Mouse (Mus musculus): ENCODE data around the gene Tmem234.

The Tmem234 gene

DNA sequence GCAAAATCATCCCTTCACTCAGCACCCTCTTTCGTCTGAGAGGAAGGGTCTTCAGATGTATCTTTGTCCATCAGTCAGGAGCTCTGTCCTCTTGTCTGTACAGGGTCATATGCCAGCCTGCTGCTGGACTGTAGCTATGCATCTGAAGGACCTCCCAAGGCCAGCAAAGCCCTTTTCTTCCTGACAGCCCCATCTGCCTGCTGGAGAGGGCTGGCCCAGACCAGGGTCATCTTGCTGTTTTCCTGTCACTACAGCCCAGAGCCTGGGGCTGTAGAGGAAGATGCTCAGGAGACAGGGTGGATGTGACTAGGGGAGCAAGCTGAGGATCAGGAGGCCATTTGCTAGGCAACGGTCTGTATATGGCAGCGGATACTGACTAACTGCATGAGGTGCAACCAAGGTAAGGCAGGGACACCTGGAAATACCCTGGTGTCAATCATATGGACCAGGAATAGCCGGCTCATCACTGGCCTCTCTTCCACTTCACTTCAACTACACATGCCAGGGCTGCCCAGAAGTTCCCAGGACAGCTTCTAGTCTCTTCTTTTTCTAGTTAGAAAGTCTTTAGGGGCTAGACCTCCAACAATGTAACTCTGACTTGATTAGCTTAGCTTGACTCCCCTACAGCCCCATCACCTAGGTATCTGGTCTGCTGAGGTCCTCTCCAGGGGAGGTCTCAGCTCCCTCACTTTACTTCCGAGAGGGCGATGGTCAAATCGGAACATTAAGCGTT lies 22.5 kb downstream of the Tmem234 start:
- no peak for DNase-seq (ENCODE audit: low spot score)

DNA sequence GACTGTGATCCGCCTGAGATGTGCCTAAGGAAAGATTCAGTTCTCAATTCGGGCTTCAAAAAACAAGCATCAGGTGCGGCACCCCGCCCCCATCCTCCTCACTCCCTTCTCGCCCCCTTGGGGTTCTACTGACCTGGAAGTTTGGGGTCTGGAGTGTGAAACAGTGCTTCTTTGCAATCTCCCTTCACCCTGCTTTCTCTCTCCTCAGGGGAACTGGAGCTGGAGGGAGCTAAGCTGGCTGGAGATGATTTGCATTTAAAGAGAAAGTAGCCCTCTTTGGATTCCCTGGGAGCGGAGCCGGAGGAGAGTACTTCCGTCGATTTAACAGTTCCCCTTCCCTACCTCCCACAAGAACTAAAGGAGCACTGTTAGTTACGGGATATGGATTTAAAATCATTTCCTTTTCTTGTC lies 23.2 kb downstream of the Tmem234 start, which contains the start of gene Ccdc28b:
Ccdc28b (minus strand) TSS at position 267 of the 411 bp plus-strand sequence.
- no peak for DNase-seq (ENCODE audit: low spot score)

DNA sequence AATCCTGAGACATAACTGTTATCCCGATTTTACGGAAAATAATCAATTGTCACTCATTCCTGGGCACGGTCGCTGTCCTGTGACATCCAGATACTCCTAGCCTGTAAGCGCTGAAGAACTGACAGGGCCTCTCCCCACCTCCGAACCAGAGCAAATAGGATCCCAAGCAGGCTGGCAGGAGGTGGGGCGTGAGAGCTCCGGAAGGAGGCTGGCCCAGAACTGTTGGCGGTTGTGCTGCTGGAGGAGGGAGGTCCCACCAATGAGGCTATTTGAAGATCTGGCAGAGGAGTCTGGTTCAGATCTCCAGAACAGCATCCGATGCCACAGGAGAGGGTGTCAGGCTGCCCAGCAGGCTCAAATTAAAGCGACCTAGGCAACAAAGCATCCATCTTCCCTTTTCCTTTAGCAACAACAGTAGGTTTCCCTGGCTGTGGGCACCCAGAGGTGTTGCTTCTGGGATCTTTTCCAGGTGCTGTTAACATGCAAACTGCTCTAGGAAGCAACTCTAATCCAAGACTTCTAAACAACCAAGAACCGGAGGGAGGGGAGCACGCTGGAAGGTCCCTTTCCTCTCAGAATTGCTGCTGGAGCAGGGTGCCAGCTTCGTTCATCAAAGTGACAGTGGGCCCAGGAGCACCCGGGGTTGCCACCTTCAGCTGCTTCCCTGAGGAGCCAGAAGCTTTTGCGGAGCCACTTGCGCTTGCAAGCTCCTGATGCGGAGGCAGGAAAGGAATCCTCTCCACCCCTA lies 24.0 kb downstream of the Tmem234 start:
- peak; percentile 76 for DNase-seq (ENCODE audit: low spot score)

DNA sequence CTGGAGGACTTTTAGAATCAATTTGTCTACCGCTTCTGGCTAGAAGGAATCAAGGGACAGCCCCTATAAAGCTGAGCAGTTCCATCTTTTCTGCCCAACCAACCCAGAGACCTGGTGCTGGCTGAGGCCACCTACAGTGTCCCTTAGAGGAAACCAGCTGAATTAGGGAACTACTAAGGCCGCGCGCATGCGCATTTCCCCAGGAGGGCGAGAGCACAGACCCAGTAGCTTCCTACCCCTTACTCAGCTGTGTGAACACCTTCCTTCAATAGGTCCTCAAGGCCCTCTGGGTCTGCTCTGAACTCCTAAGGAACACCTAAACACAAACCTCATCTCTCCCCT lies 24.5 kb downstream of the Tmem234 start:
- no peak for DNase-seq (ENCODE audit: low spot score)

DNA sequence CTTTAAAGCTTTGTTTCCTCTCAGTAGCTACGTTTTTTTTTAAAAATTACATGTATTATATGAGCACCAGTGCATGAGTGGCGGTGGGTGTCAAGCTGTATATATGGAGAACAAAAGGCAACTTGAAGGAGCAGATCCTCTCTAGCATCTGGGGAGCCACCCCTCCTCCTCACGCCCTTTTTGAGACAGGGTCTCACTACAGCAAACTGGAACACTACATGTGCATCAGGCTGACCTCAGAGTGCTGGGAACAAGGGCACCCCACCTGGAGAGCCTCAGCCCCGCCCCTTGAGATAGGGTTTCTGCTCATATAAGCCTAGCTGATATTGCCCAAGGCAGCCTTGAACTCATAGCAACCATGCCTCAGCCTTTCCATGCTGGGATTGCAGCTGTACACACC lies 25.0 kb downstream of the Tmem234 start:
- no peak for DNase-seq (ENCODE audit: low spot score)

DNA sequence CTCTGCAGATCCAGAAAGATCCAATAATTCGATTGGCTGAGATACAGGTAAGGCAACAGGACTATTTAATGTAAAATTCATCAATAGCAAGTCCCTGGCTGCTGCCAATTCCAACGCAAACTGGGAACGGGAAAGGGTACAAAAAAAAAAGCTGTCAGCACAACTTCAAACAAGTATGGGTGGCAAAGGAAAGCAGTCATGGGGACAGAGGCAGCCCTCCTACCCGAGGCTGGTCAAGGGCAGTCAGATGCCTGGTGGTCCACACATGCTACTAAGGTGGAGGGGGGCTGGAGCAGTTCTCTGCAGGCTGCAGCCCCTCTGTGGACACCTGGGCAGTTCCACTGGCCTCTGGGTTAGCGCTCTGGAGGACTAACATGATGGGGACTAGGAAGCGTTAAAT lies 25.6 kb downstream of the Tmem234 start:
- DNase-seq (ENCODE audit: low spot score): no peak

DNA sequence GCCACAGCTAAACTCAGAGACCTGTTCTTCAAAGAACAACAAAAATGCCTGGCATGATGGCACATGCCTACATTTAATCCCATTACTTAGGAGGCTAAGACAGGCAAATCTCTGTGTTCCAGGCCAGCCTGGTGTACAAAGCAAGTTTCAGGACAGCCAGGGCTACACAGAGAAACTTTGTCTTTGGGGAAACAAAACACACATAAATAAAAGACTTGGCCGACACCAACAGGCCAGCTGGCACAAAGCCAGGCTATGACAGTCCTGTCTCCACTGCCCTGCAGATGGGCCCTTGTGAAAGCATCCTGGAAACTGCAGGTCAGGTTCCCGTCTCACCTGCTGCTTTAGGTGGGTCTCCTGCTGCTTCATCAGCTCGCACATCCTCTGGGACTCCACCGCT lies 30.5 kb downstream of the Tmem234 start:
- no peak for DNase-seq (ENCODE audit: low spot score)

DNA sequence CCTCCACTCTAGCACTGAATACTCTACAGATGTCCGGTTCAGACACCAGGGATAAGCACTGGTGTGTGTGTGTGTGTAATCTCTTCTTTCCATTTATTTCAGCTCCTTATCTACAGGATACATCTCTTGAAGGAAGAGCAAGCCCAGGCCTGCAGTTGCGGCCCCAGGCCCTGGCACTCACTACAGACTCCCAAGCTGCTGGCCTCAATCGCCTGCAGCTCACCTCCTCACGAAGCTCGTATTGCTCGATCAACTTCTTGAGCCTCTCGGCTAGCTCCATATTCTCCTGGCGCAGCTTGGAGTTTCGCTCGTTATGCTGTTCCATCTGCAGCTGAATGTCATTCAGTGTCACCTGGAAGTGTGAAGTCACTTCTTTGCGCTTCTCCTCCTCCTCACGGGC lies 31.4 kb downstream of the Tmem234 start:
- no peak for DNase-seq (ENCODE audit: low spot score)

DNA sequence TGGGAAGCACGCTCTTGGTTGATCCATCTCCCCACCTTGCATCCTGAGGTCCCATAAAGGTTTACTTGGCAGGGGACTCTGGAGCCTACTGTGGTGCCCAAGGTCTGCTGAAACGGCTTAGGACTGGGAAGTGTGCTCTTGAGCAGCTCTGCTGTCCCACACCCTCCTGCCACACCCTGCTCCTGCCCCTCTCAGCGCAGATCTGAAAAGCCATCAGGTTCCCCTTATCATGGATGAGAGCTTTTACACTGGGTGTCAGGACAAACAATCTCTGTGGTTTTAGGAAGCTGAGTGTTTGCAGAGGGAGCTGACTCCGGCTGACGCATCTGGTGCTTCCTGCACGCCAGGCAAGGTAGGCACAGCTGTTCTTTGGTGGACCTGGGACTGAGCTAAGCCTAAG lies 33.4 kb downstream of the Tmem234 start:
- DNase-seq (ENCODE audit: low spot score): no peak

DNA sequence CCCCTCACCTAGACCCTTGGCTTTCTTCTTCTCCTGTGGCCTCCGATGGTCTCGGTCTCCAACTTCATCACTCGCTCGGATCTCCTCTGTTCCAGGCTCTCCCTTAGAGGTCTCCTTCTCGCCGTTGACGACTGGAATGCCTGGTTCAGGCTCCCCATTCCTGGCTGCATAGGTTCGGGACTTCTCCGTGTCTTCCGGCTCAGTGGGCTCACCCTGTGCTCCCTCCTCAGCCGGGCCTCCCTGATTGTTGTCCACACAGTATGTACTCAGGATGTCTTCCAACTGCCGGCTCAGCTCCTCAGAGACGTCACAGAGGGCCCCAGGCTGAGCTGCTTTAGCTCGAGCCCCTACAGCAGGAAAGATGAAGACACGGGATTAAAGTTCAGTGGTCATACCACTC lies 38.8 kb downstream of the Tmem234 start:
- no peak for DNase-seq (ENCODE audit: low spot score)

DNA sequence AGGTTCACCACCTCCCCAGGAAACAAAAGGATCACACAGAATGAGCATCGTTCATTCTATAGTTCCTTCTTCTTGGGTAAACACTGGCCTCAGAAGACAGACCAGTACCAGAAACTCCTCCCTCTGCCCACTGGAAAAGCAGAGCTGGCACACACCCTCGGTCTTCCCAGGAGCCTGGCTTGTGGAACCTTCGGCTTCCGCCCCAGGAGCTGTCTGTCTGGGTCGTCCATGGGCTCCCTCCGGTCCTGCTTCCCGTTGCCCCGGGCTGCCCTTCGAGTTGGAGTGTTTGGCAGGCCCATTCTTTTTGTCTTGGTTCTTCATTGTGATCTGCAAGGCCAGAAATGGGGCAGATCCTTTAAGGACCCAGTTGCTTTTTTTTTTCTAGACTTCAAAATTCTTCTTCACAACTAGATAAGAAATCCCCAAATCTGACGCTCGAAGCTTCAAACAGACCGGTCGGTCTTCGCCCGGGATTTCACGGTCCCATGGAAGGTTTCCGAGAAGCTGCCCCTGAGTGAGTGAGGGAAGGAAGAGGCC lies 39.7 kb downstream of the Tmem234 start:
- peak; percentile 49 for DNase-seq (ENCODE audit: low spot score)

DNA sequence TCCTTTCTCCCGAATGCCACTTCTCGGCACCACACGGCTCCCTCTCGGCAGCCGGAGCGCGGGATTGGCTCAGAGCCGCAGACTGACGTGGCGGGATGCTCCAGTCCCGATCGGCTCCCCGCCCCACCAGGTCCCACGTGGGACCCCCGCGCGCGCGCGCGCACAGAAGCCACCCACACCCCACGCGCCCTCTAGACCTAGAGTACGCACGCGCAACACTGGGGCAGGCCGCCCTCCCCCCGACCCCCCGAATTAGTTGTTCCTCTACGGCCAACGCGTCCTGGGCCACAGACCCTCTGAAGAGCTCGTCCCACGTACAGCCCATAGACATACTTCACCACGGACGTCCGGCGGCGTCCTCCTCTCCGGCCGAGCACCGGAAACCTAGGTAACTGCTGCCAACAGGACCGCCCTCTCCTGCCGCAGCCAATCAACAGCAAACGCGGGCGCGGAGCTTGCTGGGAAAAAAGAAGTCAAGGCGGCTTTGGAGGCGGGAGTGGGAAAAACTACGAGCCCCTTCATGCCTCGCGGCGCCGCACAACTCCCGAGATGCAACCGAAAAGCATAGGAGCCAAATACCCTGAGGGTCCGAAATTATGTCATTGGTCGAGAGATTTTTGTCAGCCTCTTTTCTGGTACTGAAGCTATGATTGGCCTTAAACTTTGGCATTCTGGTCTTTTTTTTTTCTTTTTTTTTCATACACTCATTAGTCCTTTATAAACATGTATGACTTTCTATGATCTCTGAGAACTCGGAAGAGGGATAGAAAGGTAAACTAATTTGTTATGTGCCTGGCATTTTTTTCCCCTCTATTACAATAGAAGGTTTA lies 40.4 kb downstream of the Tmem234 start, which contains the start of gene Txlna:
Txlna (minus strand) TSS at position 428 of the 830 bp plus-strand sequence.
- DNase-seq (ENCODE audit: low spot score): peak; percentile 94

DNA sequence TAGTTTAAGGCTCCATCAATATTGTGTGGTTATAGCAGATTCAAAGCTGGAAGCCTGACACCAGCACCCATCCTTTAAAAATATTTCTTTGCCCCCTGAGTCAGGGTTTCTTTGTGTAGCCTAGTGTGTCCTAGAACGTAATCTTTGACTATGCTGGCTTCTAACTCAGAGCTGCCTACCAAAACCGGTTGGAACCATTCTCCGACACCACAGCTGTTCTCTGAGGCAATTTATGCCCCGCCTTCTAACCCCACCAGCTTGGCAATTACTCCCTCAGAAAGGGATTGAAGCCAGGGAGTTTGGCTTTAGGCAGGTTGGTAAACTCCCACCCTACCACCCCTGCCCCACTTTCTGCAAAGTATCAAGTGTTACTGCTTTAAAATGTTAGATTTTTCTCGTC lies 41.3 kb downstream of the Tmem234 start:
- no peak for DNase-seq (ENCODE audit: low spot score)

DNA sequence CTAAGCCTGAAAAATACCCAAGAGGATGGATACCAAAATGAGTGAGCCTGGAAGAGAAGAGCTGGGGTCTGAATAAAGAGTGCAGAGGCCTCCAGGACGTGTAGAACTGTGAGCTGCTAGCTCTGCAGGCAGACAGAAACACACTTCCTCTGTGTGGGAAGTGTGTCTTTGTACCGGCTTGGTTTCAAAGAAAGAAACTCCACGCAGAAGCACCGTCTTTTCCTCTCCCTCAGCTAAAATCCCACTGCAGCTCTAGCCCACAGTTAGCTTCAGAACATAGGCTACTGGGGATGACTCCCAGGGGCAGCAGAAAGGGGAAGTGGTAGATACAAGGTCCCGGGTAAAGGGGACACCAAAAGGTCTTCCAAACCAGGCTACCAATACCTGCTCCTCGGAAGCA lies 44.7 kb downstream of the Tmem234 start:
- no peak for DNase-seq (ENCODE audit: low spot score)

DNA sequence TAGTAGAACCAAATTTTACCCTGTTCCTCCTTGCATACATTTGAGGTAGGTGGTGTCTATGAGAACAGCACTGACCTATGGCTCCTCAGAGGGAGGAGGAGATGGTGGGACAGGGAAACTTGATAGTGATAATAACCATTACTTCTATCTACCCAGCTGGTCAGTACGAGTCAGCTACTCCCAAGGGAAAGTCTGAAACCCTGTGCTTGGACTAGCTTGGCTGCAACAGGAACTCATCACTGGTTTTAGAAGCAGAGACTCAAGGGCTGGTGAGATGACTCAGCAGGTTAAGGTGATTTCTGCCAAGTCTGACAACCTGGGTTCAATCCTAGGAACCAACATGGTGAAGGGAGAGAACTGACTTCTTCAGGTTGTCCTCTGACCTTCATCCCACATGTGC lies 48.2 kb downstream of the Tmem234 start:
- DNase-seq (ENCODE audit: low spot score): no peak

DNA sequence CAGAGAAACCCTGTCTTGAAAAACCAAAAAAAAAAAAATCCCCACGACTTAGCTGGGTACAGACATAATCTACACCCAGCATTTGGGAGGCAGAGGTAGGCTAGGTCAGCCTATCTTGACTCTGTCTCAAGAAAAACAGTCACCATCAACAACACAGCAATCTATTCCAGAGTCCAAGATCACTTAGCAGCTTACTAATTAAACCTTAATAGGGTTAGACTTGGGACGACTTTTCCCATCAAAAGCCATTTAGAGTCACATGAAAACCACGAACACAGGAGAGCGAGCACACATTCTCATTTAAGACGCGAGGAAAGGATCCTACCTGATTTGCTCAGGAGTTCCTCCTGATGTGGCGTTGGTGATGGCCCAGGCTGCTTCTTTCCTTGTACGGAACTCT lies 49.9 kb downstream of the Tmem234 start:
- no peak for DNase-seq (ENCODE audit: low spot score)

DNA sequence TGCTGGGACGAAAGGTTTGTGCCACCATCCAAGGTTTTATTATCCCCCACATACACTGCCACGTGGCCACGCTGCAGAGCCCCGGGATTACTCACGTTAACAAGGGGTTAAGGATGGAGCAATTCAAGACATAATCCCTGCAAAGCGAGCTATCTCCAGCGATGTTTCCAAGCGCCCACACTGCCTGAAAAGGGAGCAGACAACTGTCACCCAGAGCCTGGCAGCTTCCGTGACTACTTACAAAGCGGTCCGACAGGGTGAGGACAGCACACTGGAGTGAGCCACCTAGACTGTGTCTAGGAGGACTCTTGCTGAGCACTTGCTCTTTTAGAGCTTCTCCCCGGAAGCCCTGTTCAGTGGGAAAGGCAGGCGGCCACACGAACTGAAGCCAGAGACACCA lies 54.3 kb downstream of the Tmem234 start:
- no peak for DNase-seq (ENCODE audit: low spot score)

DNA sequence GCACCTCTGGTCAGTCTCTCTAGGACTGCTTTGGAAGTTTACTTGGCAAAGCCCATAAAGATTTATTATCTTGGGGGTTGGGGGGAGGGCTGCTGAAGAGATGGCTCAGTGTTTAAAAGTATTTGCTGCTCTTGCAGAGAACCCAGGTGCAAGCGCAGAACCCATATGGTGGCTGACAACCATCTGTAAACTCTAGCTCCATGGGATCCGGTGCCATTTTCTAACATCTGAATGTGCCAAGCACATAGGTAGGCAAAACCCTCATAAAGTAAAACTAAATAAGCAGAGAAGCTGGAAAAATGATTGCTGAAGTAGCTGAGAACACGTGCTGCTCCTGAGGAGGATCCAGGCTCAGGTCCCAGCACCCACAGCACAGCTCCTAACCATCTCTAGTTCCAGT lies 61.1 kb downstream of the Tmem234 start:
- DNase-seq (ENCODE audit: low spot score): no peak

DNA sequence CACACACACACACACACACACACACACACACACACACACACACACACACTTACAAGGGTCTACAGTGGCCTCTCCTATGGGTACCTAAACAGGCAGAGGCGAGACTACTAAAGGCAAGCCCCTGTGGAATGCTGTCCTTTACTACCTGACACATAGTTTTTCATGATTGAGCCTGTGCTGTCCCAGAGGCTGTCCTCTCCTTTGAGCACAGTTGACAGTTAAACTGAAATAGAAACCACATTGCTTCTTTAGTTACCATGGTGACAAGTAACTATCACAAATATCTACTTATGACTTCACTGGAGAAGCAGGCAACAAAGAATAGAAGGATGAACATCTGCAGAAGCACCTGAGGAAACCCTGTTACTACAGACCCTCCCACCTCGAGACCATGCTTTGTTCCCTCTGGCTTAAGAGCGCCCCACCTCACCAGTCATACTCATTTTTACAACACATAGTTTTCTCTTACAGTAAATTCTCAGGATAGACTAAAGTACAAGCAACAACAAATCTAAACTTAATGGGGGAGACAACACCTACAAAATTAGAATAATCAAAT lies 61.9 kb downstream of the Tmem234 start:
- DNase-seq (ENCODE audit: low spot score): no peak

DNA sequence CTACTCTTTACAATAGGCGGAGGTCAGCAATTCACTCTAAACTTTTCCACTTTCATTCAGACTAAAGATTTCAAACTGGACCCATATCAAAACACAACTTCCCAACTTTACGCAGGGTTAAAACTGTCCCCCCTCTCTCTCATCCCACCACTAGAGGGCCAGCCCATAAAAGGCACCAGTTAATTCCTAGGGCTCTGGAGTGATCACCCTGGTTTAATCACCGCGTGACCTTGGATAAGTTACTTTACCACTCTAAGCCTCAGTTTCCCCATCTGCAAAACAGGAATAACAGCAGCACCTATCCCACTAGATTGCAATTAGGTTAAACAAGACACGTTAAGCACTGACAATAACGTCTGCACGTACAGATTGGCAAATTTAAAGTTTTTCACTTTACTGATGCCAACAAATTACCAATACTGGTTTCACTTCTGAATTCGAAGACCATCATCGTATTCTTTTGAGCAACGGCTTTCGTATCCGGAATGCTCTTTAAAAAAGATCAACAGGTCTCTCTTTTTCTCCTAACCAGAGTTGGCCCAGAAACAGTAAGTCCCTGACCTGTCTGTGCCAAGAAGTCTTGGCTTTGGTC lies 71.1 kb downstream of the Tmem234 start:
- DNase-seq (ENCODE audit: low spot score): peak; percentile 25

DNA sequence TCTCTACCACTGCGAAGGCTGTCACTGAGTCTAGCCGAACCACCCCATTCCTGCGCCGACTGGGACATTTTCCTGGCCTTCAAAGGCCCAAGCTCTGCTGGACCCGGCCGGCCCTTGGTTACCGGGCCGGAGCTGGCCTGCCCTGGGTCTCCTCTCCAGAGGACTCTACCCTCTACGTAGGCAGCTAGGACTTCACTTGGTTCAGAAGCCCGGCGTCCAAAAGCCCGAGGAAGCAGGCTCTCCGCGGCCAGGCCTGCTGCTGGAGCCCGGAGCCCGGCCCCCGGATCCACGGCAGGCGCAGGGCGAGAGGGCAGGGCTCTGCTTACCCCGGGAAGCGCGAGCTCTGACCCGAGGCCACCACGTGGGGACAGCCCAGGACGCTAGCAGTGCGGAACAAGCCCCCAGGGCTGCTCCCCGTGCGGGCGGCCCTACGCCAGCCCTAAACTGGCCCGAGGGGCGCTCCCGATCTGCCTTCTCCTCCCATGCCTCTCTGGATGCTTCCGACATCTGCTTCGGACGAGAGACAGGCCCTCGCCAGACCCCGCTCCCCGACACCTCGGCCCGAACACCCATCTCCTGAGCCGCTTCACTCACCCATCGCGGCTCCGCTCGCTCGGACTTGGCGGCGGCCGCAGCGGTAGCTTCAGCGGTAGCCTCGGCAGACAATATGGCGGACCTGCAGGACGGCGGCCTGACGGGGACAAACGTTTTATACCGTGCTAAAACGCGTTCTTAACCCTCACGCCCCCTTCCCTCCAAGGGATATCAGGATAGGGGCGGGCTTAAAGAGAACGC lies 71.8 kb downstream of the Tmem234 start, which contains the start of gene Kpna6:
Kpna6 (minus strand) TSS at position 685 of the 795 bp plus-strand sequence.
- DNase-seq (ENCODE audit: low spot score): peak; percentile 89

Measured in ovary, postnatal 36 days (tissue).